Mouse (Mus musculus) ES-Bruce4 (cell line): ENCODE data around the gene Cenpb.

ENCODE experiments used
- CTCF ChIP-seq: IDR thresholded peaks from one replicate; pipeline ENCODE4 v1.8.1; 2011; ENCODE audit warnings: low read depth, low read length
- POLR2A ChIP-seq: IDR thresholded peaks from one replicate; pipeline ENCODE4 v1.8.1; 2011; ENCODE audit warnings: low read length; ENCODE audit not compliant: insufficient read depth

DNA sequence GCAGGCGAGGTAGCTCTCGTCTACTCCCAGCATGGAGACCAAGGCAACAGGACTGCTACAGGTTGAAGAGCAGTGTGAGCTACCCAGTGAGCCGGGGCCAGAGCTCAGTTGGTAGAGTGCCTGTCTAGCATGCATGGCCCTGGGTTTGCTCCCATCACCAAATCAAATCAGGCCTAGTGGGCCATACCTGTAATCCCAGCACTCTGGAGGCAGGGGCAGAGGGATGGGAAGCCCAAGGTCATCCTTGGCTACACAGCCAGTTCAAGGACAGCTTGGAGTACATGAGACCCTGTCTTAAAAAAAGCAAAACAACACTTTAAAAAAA, 30.7 kb downstream of the Cenpb start:
- no peak for TF ChIP-seq CTCF
- TF ChIP-seq POLR2A, result no peak
